Mouse (Mus musculus): Measurements from ENCODE around the gene Dppa2.
A peak's percentile ranks its signal among the peaks of the same experiment; 100 is the strongest.
"Not testable (repeated sequence)": the region's sequence is repeated elsewhere in the genome, so short reads cannot be mapped to it uniquely, and the experiment has no call there.

Gene Dppa2

GRCm38 (mm10) chr16:48303509-48303908 is at the start of gene Dppa2:
TSS of gene Dppa2 (plus strand) at chr16:48303908.
- DNase-seq (ENCODE audit: low read depth, low spot score), result no peak

DNA sequence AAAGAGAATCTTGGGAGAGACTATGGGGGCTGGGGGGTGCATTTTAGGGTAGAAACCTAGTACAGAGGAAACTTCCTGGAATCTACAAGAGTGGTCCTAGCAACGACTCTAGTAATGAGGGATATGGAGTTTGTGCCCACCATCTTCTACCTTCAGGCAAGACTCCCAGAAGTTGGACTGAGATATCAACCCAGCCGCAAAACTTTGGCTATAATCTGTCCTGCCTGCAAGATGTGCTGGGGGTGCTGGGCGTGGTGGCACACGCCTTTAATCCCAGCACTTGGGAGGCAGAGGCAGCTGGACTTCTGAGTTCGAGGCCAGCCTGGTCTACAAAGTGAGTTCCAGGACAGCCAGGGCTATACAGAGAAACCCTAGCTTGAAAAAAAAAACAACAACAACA is 49.1 kb upstream of the Dppa2 start:
- DNase-seq (ENCODE audit: low read depth, low spot score), result no peak

DNA sequence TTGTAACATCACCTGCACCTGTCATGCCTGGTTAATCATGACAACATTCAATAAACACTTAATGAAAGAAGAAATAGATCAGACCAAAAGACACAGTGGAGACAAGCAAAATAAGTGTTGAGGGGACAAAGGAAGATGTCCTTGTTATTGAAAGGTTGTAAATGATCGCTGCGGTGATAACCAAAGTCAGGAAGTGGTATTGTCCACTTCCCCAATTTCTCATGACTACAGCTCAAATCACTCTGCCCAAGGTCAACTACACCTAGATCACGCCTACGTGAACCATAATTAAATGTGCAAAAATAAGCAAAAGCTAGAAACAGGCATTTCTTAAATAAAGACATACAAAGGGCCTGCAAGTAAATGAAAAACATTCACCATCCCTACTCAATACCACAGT is 44.2 kb upstream of the Dppa2 start:
- no peak for DNase-seq (ENCODE audit: low read depth, low spot score)

- no peak for DNase-seq (ENCODE audit: low read depth, low spot score)
These were observed 40.8 kb upstream of the Dppa2 start for GRCm38 (mm10) chr16:48262901-48263300.

DNA sequence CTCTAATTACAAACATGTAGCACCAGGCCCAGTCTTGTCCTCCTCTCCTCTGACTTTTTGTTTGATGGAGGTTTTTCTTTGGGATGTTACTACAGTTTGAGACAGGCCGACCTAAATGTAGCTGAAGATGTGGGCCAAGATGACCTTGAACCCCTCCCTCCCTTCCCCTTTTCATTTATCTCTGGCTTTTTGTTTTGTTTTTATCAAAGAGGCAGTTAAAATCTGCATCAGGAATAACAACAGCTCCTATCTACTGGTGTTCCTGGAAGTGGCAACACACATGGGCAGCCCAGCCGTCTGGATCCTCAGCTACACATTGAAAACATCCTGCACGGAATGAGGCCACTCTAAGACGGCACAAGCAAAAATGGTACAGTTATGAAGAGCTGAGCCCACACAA is 37.9 kb upstream of the Dppa2 start:
- DNase-seq (ENCODE audit: low read depth, low spot score), result no peak

DNA sequence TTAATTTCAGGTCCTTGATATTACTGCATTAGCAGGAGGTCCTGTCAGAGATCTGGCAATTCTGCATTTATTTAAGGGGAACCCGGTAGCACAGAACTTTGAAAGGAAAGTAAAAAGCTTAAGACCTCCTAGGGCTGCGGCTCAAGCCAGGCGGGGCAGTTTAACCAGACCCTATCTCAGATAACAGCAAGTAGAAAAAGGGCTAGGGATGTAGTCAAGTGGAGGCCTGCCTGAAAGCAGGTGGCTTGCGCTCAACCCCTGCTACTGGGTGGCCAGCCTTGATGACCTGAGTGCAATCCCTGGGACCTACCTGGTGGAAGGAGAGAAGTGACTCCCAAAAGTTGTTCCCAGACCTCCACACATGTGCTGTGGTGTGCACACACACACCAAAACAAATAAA is 26.8 kb upstream of the Dppa2 start:
- DNase-seq (ENCODE audit: low read depth, low spot score), result no peak

DNA sequence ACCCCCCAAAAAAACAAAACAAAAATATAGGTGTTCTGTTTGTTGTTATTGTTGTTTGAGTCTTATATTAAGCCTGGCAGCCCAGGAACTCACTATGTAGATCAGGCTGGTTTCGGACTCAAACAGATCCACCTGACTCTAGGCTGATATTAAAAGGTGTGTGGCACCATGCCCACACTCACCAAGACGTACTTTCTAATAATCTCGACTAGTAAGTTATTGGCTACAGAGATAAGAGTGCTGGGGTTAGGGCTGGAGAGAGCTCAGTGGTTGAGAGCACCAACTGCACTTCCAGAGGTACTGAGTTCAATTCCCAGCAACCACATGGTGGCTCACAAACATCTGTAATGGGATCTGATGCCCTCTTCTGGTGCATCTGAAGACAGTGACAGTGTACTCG is 22.8 kb upstream of the Dppa2 start:
- no peak for DNase-seq (ENCODE audit: low read depth, low spot score)

DNA sequence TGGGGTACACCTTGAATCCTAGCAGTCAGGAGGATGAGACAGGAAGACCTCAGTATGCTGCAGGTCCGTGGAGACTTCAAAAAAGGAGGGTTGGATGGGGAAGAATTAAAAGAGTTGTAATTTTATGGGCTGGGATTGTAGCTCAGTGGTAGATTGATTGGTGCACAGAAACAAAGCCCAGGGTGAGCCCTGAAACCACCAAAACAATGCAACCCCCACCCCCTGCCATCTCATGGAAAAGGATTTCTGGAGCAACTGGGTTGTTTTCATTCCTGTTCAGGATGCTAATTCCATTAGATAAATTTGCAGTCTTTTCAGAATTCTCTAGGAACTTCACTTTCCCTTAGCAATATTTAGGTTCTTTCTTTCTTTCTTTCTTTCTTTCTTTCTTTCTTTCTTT is 20.9 kb upstream of the Dppa2 start:
- no peak for DNase-seq (ENCODE audit: low read depth, low spot score)

DNA sequence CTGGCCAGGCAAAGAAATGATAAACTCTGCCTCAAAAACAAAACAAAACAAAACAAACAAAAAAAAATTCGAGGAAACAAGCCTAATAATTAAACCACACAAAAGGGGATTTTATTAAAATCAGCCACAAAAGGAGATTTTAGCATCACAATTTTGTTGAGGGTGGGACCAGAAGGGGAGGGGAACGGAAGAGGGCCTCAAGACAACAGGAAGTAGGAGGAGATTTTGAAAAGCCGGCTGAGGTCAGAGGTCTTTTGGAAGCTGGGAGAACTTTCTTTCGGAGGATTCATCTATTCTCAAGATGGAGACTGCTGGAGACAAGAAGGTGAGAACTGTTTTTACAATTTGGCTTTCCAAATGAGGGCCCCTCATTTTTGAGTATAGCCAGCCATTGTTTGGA is 20.2 kb upstream of the Dppa2 start, which contains the start of gene Dppa4:
Gene Dppa4, plus strand, starts transcription at position 217 of the 400 bp plus-strand sequence.
- no peak for DNase-seq (ENCODE audit: low read depth, low spot score)

- DNase-seq (ENCODE audit: low read depth, low spot score), result no peak
These were observed 18.2 kb upstream of the Dppa2 start for GRCm38 (mm10) chr16:48285517-48285916.

DNA sequence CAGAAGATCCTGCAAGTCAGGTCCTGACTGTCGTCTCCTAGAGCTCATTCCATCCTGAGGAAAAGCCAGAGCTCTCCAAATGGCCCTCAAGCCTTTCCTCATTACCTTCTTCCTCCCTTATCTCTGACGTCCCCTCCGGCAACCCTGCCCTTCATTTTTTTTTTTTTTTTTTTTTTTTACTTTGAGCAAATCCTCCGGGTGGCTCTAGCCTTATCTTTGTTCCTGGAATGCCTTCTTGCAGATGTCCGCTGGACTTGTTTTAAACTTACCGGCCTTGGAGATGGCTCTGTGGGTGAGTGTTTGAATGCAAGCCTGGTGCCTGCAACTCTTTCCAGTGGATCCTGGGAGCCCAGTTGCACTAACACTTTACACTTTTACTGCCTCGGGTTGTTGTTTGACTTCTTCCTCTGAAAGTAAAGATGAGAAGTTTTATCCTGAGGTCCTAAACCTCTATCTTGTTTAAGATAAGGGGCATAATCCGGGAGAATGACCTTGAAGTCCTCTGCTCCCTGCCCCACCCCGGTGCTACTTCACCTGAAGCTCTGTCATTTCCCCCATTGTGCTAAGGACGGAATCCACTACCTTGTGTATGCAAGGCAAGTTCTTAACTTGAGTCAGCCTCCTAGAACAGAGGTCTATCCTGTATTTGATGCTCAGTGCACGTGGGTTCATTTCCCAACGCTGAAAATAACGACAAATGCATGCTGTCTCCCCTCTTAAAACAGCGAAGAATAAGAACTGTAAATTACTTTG is 6.1 kb upstream of the Dppa2 start:
- DNase-seq (ENCODE audit: low read depth, low spot score), result no peak

- DNase-seq (ENCODE audit: low read depth, low spot score), result no peak
These were observed 3.8 kb upstream of the Dppa2 start for GRCm38 (mm10) chr16:48299884-48300283.

GRCm38 (mm10) chr16:48303983-48304382 is 275 bp downstream of the Dppa2 start:
- DNase-seq (ENCODE audit: low read depth, low spot score), result no peak

- not testable (repeated sequence) for DNase-seq (ENCODE audit: low read depth, low spot score)
These were observed 5.2 kb downstream of the Dppa2 start for GRCm38 (mm10) chr16:48308916-48309315.

DNA sequence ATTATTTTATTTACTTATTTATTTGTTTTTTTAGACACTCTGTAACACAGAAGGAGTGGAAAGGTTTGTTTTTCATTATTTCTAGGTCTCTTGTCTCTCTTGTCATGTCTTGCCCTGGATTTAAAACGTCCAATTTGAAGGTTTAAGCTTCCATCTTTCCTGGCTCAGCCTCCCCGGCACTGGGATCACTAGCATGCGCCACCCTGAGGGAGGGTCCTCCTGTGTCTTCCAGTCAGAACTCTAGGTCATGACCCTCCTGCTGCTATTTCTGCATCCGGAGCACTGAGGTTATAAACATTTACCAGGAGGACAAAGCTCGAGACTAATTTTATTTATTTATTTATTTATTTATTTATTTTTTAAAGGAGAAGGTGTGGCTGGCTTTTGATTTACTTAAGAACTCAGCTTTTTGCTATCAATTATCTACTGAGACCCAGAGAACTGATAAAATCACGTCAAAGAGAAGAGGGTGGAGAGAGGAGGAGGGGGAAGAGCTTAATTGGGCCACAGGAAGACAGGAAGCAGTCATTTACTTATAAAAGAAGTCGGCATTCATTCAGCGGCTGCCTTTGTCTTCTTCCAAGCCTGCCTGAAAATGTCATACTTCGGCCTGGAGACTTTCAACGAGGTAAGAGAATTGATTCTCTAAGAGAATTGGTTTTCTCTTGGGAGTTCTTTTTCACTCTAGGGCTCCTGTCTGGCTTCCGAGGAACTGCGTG is 6.4 kb downstream of the Dppa2 start:
- no peak for DNase-seq (ENCODE audit: low read depth, low spot score)

GRCm38 (mm10) chr16:48315294-48315693 is 11.6 kb downstream of the Dppa2 start:
- no peak for DNase-seq (ENCODE audit: low read depth, low spot score)

DNA sequence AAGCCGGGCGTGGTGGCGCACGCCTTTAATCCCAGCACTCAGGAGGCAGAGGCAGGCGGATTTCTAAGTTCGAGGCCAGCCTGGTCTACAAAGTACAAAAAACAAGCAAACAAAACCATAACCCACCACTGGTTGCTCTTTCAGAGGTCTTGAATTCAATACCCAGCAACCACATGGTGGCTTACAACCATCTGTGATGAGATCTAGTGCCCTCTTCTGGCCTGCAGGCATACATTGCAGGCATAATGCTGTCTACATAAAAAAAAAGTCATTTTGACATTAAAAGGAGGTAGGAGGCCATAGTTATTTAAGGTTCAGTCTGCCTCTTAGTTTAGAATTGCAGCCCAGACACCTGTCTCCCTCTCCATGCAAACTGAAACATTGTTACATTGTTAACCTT is 17.1 kb downstream of the Dppa2 start:
- no peak for DNase-seq (ENCODE audit: low read depth, low spot score)

- DNase-seq (ENCODE audit: low read depth, low spot score), result no peak
These were observed 19.4 kb downstream of the Dppa2 start for GRCm38 (mm10) chr16:48323133-48323532.

DNA sequence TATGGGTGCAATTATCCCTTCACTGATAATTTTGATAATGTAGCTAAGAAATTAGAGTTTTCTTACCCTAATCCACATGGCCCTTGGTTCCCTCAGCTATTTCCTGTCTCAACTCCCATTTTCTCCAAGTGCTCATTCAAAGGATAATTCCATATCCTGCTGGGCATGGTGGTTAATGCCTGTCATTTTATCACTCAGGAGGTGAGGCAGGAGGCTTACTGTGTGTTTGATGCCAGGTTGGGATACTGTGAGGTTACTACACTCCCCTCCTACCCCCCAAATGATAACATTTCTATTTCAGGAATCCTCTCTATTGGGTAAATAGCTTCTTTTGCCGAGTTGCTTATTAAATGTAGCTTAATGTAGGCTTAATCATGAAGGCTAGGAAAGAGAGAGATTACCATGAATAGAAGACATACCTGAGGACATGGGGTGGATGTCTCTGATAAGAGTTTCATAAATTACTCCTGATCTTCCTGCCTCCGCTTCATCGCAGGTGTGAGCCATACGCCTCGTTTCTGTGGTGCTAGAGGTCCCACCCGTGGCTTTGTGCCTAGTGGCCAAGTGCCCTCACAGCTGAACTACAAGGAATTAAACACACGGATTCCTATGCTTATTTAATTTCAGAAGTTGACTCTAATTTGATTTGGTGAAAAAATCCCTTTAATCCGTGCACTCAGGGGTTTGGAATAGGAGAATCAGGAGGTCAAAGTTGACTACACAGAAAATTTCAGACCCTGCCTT is 20.1 kb downstream of the Dppa2 start:
- no peak for DNase-seq (ENCODE audit: low read depth, low spot score)

DNA sequence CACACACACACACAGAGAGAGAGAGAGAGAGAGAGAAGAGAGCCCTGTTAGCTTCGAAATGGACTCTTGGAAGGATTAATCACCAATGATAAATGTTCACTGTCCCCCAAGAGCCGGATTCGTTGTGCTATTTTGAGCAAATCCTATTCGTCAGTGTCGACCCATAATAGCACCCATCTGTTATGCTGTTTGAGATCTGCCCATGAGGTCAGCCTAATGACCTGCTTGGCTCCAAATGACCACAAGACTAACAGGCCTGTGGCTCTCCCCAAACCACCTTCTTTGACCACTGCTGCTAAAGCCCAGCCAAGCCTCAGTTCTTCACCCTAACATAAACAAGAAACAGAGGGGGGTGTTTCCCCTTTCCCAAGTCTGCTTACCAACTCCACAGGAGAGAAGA is 23.2 kb downstream of the Dppa2 start:
- peak; percentile 25 for DNase-seq (ENCODE audit: low read depth, low spot score)

DNA sequence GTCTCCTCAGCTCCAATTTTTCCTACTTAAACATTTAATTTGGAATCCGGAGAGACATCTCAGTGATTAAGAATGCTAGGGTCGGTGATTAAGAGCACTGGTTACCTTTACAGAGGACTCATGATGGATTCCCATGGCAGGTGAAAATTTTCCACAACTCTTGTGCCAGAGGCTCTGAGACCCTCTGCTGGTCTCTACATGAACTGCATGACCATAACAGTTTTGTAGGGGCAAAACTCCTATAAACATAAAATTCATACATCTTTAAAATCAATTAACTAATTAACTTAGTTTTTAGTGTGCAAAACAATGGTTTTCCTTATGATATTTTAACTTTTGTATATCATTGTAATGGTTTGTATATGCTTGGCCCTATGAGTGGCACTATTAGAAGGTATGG is 24.7 kb downstream of the Dppa2 start:
- DNase-seq (ENCODE audit: low read depth, low spot score), result no peak

DNA sequence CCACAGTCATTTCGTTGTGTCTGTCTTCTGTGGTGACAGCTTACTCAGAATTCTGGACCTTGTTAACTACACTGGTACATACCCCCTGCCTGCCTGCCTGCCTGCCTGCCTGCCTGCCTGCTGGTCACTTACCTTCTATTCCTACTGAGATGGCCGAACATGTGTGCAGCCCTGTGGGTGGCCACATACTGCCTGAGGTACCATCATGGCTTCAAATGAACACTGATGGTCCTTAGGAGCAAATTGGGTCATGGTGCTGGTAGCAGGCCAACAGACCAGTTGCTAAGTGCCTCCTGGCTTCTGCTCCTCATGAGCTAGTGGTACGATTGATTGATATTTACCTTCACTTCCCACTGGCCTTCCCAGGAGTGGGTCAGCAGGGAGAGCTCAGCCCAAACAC is 28.1 kb downstream of the Dppa2 start:
- DNase-seq (ENCODE audit: low read depth, low spot score), result no peak

DNA sequence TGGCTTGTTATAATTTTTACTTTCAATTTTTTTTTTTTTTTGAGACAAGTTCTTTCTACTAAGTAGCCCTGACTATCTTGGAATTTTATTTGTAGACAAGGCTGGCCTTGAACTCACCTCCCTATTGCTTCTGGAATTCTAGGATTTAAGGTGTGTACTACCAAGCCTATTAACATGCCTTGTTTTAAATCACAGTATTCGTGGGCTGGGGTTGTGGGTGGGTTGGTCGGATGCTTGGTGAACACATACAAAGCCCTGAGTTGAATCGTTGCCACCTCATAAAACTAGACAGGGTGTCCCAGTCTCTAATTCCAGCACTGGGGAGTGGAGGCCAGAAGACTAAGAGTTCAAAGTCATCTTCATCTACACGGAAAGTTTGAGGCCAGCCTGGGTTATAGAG is 31.6 kb downstream of the Dppa2 start:
- DNase-seq (ENCODE audit: low read depth, low spot score), result no peak

Measured in retina, adult 2 months (tissue).